Mouse (Mus musculus) spleen, embryonic (tissue): ENCODE data around the gene Vmn2r20.
"Not testable (repeated sequence)": the region's sequence is repeated elsewhere in the genome, so short reads cannot be mapped to it uniquely, and the experiment has no call there.

Experiments used
- CTCF ChIA-PET: fragments of 350-600 bp; sonication (Branson Sonifier 250); formaldehyde crosslinking; loops from one replicate; lab custom pipeline; 2022; lab: Charles Lee

Gene Vmn2r20

DNA sequence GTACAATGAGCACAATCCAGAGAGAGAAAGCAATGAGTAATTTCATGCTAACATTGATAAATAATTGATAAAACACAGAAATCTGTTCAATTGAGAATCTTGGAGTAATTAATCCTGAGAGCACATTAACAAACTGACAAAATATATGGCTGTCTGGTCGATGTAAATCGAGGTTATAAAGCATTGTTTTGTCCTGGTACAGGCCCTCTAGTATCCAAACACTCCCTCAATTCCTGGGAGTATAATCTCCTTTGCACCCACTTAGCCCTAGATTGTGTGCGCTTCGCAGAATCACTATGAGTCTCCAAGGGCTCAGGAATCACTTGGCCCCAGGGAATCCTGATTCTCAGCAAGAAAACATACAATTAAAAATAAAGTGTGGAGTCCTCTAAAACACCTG lies at the start of gene Vmn2r20:
Gene Vmn2r20, minus strand, starts transcription at position 101 of the 400 bp plus-strand sequence.
- CTCF ChIA-PET: not testable (repeated sequence)

DNA sequence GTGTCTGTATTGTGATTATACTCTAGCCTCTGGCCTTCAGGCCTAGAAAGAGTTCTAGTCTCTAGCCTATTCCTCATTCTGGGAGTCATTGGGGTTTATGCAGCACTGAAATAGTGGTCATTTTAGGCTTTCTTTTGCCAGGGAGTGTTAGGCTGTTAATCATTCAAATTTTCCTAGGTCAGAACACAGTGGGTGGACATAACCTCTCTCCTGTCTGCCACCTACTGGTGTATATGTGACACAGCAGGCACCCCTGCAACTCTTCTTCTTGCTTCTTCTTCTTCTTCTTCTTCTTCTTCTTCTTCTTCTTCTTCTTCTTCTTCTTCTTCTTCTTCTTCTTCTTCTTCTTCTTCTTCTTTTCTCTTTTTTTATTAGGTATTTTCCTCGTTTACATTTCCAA lies 6.5 kb upstream of the Vmn2r20 start:
- CTCF ChIA-PET: not testable (repeated sequence)

DNA sequence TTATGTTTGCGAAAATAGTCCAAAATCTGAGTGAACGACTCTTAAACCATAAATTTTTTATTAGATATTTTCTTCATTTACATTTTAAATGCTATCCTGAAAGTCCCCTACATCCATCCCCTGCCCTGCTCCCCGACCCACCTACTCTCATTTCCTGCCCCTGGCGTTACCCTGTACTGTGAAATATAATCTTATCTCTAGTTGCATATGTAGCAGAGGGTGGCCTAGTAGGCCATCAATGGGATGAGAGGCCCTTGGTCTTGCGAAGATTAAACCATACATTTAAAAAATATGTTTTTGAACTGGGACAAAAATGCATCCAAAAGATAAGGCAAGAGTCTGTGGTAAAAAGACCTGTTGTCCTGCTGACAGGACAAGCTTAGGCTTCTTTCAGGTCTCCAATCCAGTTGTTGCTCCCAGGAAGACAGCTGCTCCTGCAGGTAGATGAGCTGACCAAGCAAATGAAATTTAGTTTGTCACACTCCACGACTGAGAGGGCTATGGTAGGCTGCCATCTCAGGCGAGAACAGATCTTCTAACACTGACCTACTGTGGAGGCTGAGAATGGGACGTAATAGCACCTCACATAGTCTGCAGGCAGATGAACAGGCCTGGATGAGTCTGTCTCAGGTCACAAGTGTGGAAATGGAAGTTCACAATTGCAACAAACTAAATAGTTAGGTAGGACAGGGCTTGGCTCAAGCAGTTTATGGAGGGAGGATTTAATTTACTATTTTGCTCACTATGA lies 10.8 kb downstream of the Vmn2r20 start:
- CTCF ChIA-PET: not testable (repeated sequence)

DNA sequence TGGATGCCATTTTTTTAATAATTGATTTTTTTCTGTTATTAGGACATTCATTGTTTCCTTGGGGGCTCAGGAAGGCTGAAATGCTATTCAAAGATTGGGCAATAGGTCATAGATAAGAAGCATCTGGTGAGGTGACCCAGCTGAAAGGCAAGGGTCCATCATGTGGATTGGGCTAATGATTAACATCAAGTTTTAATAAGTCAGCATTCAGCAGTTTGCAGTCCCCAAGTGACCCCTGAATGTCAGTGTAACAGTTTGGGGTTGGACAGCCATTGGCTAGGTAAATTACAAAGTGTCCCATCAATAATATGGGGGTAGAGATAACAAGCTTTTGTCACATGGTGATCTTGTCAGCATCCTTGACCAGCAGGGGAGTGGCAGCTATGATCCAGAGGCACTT lies 29.1 kb downstream of the Vmn2r20 start:
- CTCF ChIA-PET: not testable (repeated sequence)

DNA sequence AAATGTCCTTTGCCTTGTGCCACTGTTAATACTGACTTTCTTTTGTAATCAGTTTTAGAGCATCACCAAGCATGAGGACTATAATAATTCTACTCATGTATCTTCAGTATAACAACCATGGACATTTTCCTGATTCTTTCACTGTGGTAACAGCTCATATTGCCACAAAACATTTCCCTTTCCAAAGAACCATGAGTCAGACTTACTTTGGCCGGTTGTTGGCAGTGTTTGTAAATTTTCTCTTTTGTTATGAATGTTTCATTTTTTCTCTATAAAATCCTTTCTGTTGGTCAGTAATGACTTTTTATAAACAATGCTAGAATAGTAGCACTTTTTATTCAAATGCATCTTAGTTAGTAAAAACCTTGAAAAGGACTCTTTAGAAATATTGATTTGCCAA lies 71.8 kb downstream of the Vmn2r20 start:
- CTCF ChIA-PET: no interaction called here

DNA sequence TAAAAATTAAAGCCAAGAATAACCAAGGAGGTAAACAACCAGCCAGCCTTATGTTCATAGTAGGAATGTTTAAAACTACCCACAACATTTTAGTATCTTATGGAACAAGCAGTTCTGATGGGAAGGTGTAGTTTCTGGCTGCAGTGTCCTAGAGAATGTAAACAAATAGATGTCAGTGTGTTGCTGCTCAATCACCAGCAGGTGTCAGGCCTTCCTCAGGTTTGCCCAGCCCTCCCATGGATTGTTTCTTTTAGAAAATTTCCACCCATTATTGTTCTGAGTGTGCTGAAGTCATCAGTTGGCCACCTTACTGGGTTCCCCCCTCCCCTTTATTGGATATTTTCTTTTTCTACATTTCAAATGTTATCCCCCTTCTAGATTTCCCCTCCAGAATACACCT lies 77.8 kb downstream of the Vmn2r20 start:
- CTCF ChIA-PET: no interaction called here

DNA sequence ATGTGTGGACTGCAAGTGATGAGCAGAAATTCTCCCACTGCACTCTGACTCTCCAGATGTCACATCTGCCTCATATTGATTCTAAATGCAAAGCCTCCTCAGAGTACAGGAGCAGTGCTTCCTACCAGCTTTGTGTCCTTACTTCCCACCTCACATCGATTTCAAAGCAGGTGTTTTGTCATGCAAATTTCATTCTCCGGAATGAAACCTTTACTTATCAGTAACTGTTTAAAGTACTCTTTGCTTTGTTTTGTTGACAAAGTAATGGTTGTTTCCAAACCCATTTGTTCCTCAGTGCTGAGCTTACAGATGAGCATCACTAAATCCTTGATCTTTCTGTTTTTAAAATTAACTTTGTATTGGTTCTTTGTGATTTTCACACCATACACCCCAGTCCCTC lies 85.4 kb downstream of the Vmn2r20 start:
- CTCF ChIA-PET: no interaction called here
